Mouse (Mus musculus) cortical plate, adult 2 months (tissue): ENCODE measurements around the gene Gpi1.

Source experiments
- CTCF ChIP-seq: fragments of 200-500 bp; IDR thresholded peaks from 2 replicates; pipeline ENCODE4 v1.5.1; 2011; ENCODE audit warnings: mild to moderate bottlenecking, control low read depth, low read length; ENCODE audit not compliant: insufficient read depth; ENCODE audit errors: extremely low read depth
- POLR2A ChIP-seq: fragments of 200-500 bp; IDR thresholded peaks from 2 replicates; pipeline ENCODE4 v1.6.1; 2011; ENCODE audit warnings: mild to moderate bottlenecking, low read length, control low read depth; ENCODE audit not compliant: insufficient read depth; ENCODE audit errors: extremely low read depth

DNA sequence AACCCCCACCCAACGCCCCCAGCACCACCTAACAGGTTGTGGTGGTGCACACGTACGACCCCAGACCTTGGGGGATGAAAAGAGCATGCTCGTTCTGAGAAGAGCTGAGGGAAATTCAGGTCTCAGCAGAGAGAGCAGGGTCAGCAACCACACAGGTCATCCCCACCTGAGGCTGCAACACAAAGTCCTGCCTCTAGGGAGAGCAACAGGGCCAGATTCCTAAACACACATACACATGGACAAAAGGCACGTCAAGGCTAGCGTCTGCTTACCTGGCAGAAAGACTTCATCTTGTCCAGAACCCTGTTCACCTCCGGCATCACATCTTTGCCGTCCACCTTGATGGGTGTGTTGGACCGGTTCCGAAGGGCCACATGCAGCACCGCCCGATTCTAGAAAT lies 3.3 kb downstream of the Gpi1 start:
- TF ChIP-seq POLR2A (no peak), CTCF (peak; percentile 14; the same call in 1 of the 2 replicates)
